Mouse (Mus musculus): Measurements from ENCODE around the gene Plpp1. TPM values are rescaled to one million over a fixed set of nuclear protein-coding genes. Genes with fewer than 3 reads are reported as not detected.

Gene Plpp1
- polyA plus RNA-seq, 1 experiment from 2014 or later: 46.9 TPM

DNA sequence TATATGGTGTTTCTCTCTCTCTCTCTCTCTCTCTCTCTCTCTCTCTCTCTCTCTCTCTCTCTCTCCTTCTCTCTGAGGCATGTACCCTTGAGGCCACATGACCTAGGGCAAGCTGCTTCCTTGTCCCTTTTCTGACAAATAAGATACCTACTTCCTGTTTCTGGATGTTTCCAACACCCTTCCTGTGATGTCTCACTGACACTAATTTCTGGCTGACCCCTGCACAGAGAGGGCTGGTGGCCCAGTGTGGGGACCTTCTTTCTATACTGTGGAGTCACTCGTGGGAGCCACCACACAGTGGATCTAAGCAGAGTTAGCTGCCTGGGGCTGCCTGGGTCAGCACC, 40.1 kb upstream of the Plpp1 start:
- Histone ChIP-seq H3K9ac (no peak overlapping the region), H3K27ac (no peak overlapping the region)
- 28% methylated on average over 1 of the region's 1 CpGs for WGBS

DNA sequence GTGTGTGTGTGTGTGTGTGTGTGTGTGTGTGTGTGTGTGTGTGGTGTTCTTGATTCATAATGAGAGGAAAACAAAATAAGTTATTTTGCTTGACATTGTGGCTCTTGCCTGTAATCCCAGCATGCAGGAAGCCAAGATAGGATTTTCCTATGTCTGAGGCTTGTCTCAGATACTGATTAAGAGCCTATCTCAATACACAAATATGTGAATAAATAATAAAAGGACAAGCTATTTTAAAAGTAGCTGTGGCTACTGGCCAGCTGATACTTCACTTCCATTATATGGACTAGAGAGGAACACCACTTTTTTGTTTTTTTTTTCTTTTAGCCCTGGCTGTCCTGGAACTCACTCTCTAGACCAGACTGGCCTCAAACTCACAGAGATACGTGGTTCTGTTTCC, 38.8 kb upstream of the Plpp1 start:
- Histone ChIP-seq H3K9ac (no peak overlapping the region), H3K27me3 (no peaks in the 10 kb centered on the region), H3K36me3 (no peaks in the 10 kb centered on the region), H3K4me1 (peaks cover 35% of the 10 kb centered on the region), H3K4me2 (no peak overlapping the region), H3K27ac (0 out of 2 replicates have a peak overlapping the region, but pooled peaks have one; percentile 23), H3K9me3 (peaks cover 9% of the 10 kb centered on the region; the same call in 1 of the 2 replicates), H3K4me3 (no peak overlapping the region)
- 26% methylated on average over 1 of the region's 1 CpGs for WGBS
- ATAC-seq (ENCODE audit: insufficient number of reproducible peaks, insufficient read depth, low FRiP score, low TSS enrichment, low read depth): no peak

More for the DNA sequence above, 40.1 kb upstream of the Plpp1 start:
- no peaks in the 10 kb centered on the region for H3K27me3 ChIP-seq
- H3K4me2 ChIP-seq: no peak overlapping the region
- no peaks in the 10 kb centered on the region for H3K9me3 ChIP-seq
- H3K4me3 ChIP-seq: no peak overlapping the region
- peaks cover 40% of the 10 kb centered on the region for H3K4me1 ChIP-seq
- no peaks in the 10 kb centered on the region for H3K36me3 ChIP-seq
- no peak for ATAC-seq (ENCODE audit: insufficient number of reproducible peaks, insufficient read depth, low FRiP score, low TSS enrichment, low read depth)

DNA sequence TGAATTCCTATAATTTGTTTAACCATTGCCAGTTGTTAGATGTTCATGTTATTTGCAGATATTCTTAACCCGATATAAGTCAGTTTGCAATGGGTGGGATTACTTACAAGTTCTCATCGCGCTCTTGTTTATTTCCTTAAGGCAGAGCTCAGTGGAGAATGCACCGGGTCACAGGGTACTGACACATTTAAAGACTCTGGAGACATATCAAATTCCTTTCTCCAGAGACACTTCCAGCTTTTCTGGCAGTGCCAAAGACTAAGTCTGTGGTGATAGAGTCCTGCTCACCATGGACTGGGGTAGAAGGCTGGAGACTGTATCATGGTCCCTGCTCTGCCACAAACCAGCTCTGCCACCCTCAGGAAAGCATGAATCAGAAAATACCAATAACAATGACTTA, 38.0 kb upstream of the Plpp1 start:
- 33% methylated on average over 4 of the region's 4 CpGs for WGBS
- H3K4me1 ChIP-seq: peaks cover 35% of the 10 kb centered on the region

DNA sequence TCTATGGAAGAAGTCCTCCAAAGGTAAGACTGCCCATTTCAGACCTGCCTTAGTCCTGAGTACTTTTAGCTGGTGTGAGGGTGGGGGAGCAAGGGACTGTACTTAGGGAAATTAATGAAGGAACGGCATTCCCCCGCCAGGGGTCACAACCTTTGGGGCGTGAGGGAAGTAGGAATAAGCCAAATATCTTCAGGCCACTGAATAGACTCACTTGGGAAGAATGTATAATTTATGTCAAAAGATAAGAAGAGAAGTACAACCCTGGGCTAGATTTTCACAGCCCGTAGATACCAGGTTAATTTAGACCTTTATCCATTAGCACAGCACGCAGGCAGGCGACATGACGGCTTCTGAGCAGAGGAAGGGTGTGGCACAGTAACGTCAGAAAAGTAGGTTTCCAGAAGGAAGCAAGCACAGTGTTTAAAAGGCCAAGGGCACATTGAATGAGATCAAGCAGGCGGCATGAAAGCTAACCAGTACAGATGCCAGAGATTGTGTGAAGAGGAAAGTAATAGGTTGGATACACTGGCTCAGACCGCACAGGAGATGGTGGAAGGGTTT, 37.0 kb upstream of the Plpp1 start:
- H3K4me2 ChIP-seq: no peak overlapping the region
- no peak for ATAC-seq (ENCODE audit: insufficient number of reproducible peaks, insufficient read depth, low FRiP score, low TSS enrichment, low read depth)
- H3K27me3 ChIP-seq: no peaks in the 10 kb centered on the region
- H3K9ac ChIP-seq: no peak overlapping the region
- H3K4me3 ChIP-seq: no peak overlapping the region
- no peaks in the 10 kb centered on the region; the same call in 1 of the 2 replicates for H3K36me3 ChIP-seq
- H3K27ac ChIP-seq: no peak overlapping the region
- WGBS: 76% methylated on average over 10 of the region's 10 CpGs
- peaks cover 20% of the 10 kb centered on the region for H3K9me3 ChIP-seq
- H3K4me1 ChIP-seq: peaks cover 26% of the 10 kb centered on the region

More for the DNA sequence above, 38.0 kb upstream of the Plpp1 start:
- no peak overlapping the region for H3K4me2 ChIP-seq
- no peaks in the 10 kb centered on the region; the same call in 1 of the 2 replicates for H3K36me3 ChIP-seq
- H3K27ac ChIP-seq: no peak overlapping the region
- H3K9ac ChIP-seq: no peak overlapping the region
- ATAC-seq (ENCODE audit: insufficient number of reproducible peaks, insufficient read depth, low FRiP score, low TSS enrichment, low read depth): no peak
- no peak overlapping the region for H3K4me3 ChIP-seq
- H3K27me3 ChIP-seq: no peaks in the 10 kb centered on the region
- peaks cover 17% of the 10 kb centered on the region for H3K9me3 ChIP-seq

DNA sequence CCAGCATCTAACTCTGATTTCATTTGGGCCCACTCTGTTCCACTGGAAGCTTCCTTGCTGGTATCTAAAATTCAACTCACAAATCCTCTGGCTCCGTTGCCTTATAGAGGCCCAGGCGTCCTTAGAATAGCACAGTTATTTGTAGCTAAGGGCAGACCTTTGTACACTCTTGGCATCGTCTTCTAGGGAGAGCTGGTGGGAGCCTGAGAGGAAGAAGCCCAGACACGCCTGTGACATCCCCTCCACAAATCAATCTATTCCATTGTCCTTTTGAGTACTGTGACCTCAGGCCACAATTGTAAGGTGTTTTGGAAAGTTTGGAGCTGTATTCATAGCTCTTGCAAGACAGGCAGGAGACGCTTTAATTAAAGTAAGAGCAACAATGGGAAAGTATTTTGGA, 36.0 kb upstream of the Plpp1 start:
- WGBS: 72% methylated on average over 5 of the region's 5 CpGs
- H3K9ac ChIP-seq: no peak overlapping the region
- no peaks in the 10 kb centered on the region; the same call in 1 of the 2 replicates for H3K36me3 ChIP-seq
- peaks cover 19% of the 10 kb centered on the region for H3K4me1 ChIP-seq
- peaks cover 20% of the 10 kb centered on the region for H3K9me3 ChIP-seq
- no peak overlapping the region for H3K27ac ChIP-seq
- no peak overlapping the region for H3K4me2 ChIP-seq
- H3K27me3 ChIP-seq: no peaks in the 10 kb centered on the region
- no peak overlapping the region for H3K4me3 ChIP-seq
- ATAC-seq (ENCODE audit: insufficient number of reproducible peaks, insufficient read depth, low FRiP score, low TSS enrichment, low read depth): no peak

DNA sequence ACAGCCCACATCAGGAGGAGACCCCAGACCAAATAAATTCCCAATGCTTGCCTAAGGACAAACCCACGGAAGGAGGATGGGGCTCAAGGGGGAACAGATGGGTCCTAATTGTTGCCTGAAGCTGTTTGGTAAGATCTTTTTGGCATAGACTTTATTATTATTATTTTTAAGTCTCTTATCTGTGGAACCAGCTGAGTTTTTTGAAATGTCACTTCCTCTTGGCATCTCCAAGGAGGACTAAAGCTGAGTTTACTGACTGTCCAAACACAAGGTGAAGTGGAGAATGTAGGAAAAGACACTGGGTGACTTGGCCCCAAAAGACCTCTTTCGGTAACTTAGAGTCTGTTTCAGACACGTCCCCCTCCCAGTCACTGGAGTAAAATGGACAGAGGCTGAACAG, 34.9 kb upstream of the Plpp1 start:
- ATAC-seq (ENCODE audit: insufficient number of reproducible peaks, insufficient read depth, low FRiP score, low TSS enrichment, low read depth): no peak
- H3K36me3 ChIP-seq: no peaks in the 10 kb centered on the region; the same call in 1 of the 2 replicates
- no peaks in the 10 kb centered on the region for H3K27me3 ChIP-seq
- H3K9me3 ChIP-seq: peaks cover 20% of the 10 kb centered on the region
- H3K4me2 ChIP-seq: no peak overlapping the region
- H3K4me1 ChIP-seq: peaks cover 12% of the 10 kb centered on the region
- H3K9ac ChIP-seq: no peak overlapping the region
- 84% methylated on average over 3 of the region's 3 CpGs for WGBS
- H3K27ac ChIP-seq: no peak overlapping the region
- no peak overlapping the region for H3K4me3 ChIP-seq

DNA sequence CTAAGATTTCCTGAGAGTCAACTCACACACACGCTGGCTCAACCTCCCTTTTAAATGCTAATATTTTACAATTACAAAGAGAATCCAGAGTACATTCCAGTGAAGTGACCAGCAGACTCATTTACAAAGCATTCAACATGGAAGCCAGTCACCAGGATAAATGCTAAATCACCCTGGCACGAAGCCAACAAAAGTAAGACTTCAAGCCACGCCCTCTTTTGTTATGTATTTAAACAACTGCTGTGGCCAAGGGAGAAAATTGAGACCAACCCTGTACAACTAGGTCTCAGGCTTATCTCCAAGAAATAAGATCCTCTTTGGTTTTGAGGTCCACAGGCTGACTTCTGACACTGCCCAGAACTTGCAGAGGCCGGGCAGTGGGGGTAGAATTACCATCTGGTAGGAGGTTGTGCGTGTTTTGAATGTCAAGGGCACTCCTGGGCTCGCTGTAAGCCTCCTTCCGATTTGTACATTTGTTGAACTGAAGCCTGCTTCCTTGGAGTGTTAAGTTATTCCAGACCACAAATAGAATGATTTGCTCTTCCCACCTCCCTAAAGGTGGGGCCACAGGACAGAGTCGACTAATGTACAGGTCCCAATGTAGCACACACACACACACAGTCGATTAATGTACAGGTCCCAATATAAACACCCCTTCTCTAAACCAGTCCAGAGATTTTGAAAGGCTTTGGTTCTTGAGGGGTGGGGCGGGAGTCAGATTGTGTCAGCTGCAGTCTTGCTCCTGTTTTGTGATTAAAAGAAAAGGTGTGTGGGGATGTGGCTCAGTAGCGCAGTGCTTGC, 29.9 kb upstream of the Plpp1 start:
- Histone ChIP-seq H3K27me3 (no peaks in the 10 kb centered on the region), H3K4me1 (peaks cover 16% of the 10 kb centered on the region), H3K9ac (no peak overlapping the region), H3K36me3 (no peaks in the 10 kb centered on the region; the same call in 1 of the 2 replicates), H3K27ac (peak overlapping the region; percentile 41; the same call in 1 of the 2 replicates), H3K4me2 (peak overlapping the region; percentile 26; the same call in 1 of the 2 replicates), H3K4me3 (no peak overlapping the region), H3K9me3 (peaks cover 19% of the 10 kb centered on the region)
- 31% methylated on average over 11 of the region's 11 CpGs for WGBS
- ATAC-seq (ENCODE audit: insufficient number of reproducible peaks, insufficient read depth, low FRiP score, low TSS enrichment, low read depth): peak; percentile 37; the same call in 1 of the 2 replicates

DNA sequence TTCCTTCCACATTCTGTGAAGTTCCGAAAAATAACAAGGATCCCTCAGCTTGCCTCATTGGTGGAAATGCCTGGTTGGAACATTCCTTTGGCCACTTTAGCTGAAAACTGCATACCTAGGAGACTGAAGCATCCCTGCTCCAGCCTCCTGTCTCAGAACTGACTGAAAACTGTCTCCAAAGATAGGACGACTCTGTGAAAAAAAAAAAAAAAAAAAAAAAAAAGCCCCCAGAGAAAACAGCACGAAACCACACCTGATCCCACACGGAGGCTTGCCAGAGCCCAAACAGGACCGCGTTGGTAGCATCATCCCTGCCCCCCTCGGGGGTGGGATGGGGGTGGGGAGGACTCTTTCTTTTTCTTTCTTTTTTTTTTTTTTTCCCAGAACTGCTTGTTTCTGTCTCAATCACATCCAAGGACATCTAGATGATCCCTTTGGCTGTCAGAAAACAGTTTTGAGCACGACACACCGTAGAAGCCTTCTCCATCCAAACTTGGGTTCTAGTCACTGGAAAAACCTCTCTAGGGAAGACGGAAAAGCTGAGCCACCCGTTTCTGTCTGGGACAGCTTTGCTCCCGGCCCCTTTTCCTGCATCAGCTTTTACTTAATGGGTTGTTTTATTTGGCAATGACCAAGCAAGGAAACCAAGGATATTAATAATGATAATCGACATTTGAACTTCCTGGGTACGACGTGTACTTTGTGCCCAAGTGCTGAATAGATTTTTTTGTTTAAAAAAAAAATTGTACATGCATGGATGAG, 29.0 kb upstream of the Plpp1 start:
- H3K27me3 ChIP-seq: no peaks in the 10 kb centered on the region

DNA sequence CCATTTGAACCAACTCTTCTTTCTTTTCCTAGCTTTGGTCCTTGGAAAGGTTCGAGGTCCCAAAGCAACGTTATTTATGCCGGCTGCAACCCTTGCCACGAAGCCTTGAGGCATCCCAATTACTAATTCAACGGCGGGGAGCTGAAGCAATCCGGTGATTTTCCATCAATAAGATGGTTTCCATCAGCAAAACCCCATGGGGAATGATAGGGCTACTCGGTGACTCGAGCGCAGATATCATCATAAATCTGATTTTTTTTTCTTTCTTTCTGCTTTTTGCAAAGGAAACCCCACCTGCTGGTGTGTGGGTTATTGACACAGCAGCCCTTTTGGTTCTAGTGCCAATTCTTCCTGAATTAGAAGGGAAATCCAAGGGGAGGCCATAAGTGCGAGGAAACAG, 28.3 kb upstream of the Plpp1 start:
- 57% methylated on average over 11 of the region's 11 CpGs for WGBS

More for the DNA sequence above, 29.0 kb upstream of the Plpp1 start:
- Histone ChIP-seq H3K36me3 (no peaks in the 10 kb centered on the region; the same call in 1 of the 2 replicates), H3K4me3 (no peak overlapping the region), H3K4me1 (peaks cover 16% of the 10 kb centered on the region), H3K4me2 (peak overlapping the region; percentile 26), H3K27ac (no peak overlapping the region), H3K9me3 (peaks cover 12% of the 10 kb centered on the region), H3K9ac (no peak overlapping the region)
- WGBS: 34% methylated on average over 15 of the region's 15 CpGs
- ATAC-seq (ENCODE audit: insufficient number of reproducible peaks, insufficient read depth, low FRiP score, low TSS enrichment, low read depth): no peak

DNA sequence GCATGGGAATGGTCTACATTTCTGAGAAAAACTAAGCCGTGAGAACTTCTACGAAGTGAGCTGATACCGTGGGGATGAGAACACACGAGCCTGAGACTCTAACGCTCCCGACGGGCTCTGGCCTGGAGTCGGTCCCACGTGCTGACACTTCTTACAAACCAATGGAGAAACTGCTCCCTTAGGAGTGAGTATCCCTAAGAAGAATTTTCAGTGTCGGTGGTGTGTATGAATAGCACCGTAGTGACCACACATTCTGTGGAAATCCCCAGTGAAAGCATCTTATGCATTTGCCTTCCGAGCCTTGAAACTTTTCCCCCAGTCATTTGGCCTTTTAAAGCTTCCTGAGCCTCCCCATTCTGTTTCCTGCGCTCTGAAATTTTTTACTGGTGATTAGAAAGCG, 27.7 kb upstream of the Plpp1 start:
- peaks cover 16% of the 10 kb centered on the region for H3K4me1 ChIP-seq
- no peaks in the 10 kb centered on the region for H3K36me3 ChIP-seq
- H3K4me3 ChIP-seq: no peak overlapping the region
- 86% methylated on average over 14 of the region's 14 CpGs for WGBS
- no peak overlapping the region for H3K9ac ChIP-seq
- no peak overlapping the region for H3K27ac ChIP-seq
- no peak for ATAC-seq (ENCODE audit: insufficient number of reproducible peaks, insufficient read depth, low FRiP score, low TSS enrichment, low read depth)
- no peaks in the 10 kb centered on the region for H3K27me3 ChIP-seq
- H3K9me3 ChIP-seq: no peaks in the 10 kb centered on the region; the same call in 1 of the 2 replicates
- H3K4me2 ChIP-seq: no peak overlapping the region

More for the DNA sequence above, 28.3 kb upstream of the Plpp1 start:
- Histone ChIP-seq H3K27me3 (no peaks in the 10 kb centered on the region), H3K4me1 (peaks cover 16% of the 10 kb centered on the region), H3K27ac (no peak overlapping the region), H3K9me3 (peaks cover 6% of the 10 kb centered on the region), H3K36me3 (no peaks in the 10 kb centered on the region; the same call in 1 of the 2 replicates), H3K4me3 (no peak overlapping the region), H3K9ac (no peak overlapping the region), H3K4me2 (no peak overlapping the region; the same call in 1 of the 2 replicates)
- ATAC-seq (ENCODE audit: insufficient number of reproducible peaks, insufficient read depth, low FRiP score, low TSS enrichment, low read depth): no peak

DNA sequence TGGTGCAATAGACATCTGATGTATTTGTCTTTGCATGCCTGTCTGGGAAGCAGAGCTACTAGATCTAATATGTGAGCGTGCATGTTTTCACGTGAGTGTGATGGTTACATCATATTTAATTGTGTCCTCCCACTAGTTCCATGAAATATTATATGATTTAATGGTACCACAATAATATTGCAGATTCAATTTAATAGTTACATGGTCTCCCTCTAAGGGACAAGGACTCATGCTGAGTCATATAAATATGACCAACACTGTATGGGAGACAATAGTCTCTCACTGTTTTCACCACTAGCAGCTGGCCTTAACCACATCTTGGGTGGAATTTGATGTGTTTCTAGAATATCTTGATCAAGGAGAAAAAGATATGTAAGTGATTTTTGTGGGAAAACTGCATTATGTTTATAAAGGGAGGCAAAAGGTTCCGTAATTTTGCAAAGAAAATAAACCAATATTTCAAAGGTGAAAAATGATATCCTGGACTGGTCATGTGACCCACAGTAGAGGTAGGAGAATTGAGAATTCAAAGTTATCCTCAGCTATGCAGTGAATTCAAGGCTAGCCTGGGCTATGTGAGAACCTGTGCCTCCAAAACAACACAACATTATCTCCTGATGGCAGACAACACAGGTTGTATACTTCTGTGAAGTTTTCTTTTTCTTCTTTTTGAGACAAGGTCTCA, 26.5 kb upstream of the Plpp1 start:
- H3K4me1 ChIP-seq: peaks cover 16% of the 10 kb centered on the region
- H3K9ac ChIP-seq: no peak overlapping the region
- H3K27me3 ChIP-seq: no peaks in the 10 kb centered on the region
- no peaks in the 10 kb centered on the region for H3K9me3 ChIP-seq
- H3K36me3 ChIP-seq: no peaks in the 10 kb centered on the region
- no peak overlapping the region for H3K4me3 ChIP-seq
- H3K4me2 ChIP-seq: no peak overlapping the region
- H3K27ac ChIP-seq: no peak overlapping the region
- WGBS: 86% methylated on average over 3 of the region's 3 CpGs
- ATAC-seq (ENCODE audit: insufficient number of reproducible peaks, insufficient read depth, low FRiP score, low TSS enrichment, low read depth): no peak

Data from embryonic facial prominence, embryonic 13.5 days (tissue).